Mouse (Mus musculus): ENCODE data around the gene Slc38a3.

GRCm38 (mm10) chr9:107612945-107613569 lies 56.3 kb downstream of the Slc38a3 start:
- TF ChIP-seq CTCF (IDR thresholded peaks at IDR 0.05; ENCODE audit: extremely low read depth, insufficient read depth, insufficient read length, insufficient replicate concordance) (no peak), POLR2A (IDR thresholded peaks at IDR 0.05; ENCODE audit: low read depth, low read length) (no peak)

Measured in spleen, adult 2 months (tissue).